Mouse (Mus musculus) c-Kit-positive CD71-negative TER-119-negative erythroid progenitor cells, embryonic 14.5 days (primary cell): ENCODE data around the gene Man2c1.

ENCODE experiments used
- DNase-seq: peaks from one replicate; pipeline ENCODE4 v3.0.0-alpha.2; 2013; ENCODE audit warnings: low read depth

The Man2c1 gene

DNA sequence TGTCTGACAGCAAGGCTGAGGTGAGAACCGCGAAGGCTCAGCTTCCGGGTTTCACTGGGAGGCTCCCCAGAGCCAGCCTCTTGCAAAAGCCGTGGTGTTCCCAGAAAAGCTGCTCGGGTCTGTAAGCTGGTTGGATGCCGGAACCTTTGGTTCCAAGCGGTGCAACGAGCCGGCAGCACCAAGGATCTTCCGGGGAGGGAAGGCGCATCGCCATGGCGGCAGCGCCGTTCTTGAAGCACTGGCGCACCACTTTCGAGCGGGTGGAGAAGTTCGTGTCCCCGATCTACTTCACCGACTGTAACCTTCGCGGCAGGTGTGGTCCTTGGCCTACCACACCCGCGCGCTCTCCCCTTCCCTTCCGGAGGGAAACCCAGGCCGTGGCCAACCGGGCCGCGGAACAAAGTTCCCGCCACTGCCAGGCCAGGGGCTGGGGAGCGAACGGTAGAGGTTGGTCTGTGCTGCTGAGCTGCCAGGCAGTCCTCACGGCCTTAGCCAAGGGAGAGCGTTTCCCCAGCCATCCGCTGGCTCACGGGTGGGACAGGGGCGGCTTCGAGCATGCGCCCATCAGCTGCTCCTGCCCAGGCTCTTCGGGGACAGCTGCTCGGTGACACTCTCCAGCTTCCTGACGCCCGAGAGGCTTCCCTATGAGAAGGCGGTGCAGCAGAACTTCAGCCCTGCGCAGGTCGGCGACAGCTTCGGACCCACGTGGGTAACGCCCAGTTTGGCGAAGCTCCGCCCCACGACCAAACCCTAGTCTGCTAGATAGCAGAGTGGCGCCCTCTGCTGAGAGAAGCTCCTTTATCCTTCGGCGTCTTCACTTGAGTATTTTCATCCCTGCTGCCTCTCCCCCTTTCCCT lies at the start of gene Man2c1:
Man2c1 (plus strand) TSS at position 114 of the 857 bp plus-strand sequence.
- DNase-seq: peak; percentile 96

GRCm38 (mm10) chr9:57082236-57082635 lies 48.3 kb upstream of the Man2c1 start:
- no peak for DNase-seq

DNA sequence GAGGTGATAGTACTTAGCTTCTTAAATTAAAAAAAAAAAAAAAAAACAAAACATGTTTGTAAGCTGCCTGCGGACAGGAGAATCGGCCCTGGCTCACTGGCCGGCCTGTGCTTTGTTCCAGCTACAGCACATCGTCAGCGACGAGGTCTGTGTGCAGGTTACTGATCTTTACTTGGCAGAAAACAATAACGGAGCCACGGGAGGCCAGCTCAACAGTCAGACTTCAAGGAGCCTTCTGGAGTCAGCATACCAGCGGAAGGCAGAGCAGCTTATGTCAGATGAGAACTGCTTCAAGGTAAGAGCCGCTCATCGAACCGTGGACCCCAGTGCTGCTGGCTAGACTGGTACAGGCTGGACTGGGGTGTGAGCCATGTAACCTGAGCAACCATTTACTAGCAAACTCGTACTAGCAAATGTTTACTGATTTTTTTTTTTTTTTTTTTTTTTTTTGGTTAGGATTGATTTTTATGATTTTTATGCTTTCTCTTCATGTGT lies 13.2 kb upstream of the Man2c1 start:
- no peak for DNase-seq

GRCm38 (mm10) chr9:57129641-57130040 lies 849 bp upstream of the Man2c1 start:
- no peak for DNase-seq

DNA sequence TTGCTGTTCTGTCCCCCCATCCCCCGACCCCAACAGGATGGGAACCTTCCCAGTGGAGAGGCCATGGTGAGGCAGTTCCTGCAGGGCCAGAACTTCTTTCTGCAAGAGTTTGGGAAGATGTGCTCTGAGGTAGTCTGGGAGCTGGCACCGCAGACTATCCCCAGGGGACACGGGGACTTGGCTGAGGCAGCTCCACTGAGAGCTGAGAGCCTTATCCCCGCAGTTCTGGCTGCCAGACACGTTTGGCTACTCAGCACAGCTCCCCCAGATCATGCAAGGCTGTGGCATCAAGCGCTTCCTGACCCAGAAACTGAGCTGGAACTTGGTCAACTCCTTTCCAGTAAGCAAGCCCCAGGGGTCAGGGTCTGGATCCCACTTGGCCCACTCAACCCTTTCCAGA lies 6.8 kb downstream of the Man2c1 start:
- no peak for DNase-seq

GRCm38 (mm10) chr9:57137777-57138176 lies 7.3 kb downstream of the Man2c1 start:
- no peak for DNase-seq

DNA sequence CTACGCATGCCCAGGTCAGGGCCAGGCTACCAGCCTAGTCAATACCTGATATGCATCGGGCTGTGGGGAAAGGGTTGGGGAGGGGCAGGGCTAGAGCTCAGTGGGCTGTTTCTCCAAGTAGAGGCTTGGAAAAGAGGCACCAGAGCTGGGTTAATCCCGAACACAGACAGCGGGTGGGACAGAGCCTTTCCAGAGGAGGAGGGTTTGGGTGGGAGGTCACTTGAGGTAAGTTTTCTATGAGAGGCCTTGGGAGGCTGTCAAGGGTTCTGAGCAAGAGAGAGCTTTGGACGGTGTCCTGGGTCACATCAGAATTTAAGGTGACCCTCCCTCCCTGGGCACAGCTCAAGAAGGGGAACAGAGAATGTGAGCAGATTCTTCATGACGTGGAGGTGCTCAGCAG lies 8.0 kb downstream of the Man2c1 start:
- DNase-seq: no peak

DNA sequence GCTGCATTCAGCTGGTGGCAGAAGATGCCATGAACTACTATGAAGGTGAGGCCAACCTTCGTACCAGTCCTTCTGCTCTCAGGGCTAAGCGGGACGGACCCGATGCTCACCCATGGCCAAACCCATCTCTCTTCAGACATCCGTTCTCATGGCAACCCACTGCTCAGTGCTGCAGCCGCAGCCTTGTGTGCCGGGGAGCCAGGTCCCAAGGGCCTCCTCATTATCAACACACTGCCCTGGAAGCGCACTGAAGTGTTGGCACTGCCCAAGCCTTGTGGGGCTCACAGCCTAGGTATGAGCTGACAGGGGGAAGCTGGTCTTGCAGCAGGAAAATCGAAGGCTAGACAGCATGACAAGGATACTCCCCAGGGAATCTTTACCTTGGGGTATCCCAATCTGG lies 8.6 kb downstream of the Man2c1 start:
- no peak for DNase-seq

- DNase-seq: no peak
Measured at GRCm38 (mm10) chr9:57139571-57139970, 9.1 kb downstream of the Man2c1 start.

- no peak for DNase-seq
Measured at GRCm38 (mm10) chr9:57141417-57142353, 11.2 kb downstream of the Man2c1 start.

- no peak for DNase-seq
Measured at GRCm38 (mm10) chr9:57143212-57143611, 12.7 kb downstream of the Man2c1 start.

- DNase-seq: no peak
Measured at GRCm38 (mm10) chr9:57144830-57145229, 14.3 kb downstream of the Man2c1 start.

GRCm38 (mm10) chr9:57146451-57147066 lies 16.1 kb downstream of the Man2c1 start:
- DNase-seq: no peak

GRCm38 (mm10) chr9:57147205-57148143 lies 17.0 kb downstream of the Man2c1 start:
- no peak for DNase-seq

DNA sequence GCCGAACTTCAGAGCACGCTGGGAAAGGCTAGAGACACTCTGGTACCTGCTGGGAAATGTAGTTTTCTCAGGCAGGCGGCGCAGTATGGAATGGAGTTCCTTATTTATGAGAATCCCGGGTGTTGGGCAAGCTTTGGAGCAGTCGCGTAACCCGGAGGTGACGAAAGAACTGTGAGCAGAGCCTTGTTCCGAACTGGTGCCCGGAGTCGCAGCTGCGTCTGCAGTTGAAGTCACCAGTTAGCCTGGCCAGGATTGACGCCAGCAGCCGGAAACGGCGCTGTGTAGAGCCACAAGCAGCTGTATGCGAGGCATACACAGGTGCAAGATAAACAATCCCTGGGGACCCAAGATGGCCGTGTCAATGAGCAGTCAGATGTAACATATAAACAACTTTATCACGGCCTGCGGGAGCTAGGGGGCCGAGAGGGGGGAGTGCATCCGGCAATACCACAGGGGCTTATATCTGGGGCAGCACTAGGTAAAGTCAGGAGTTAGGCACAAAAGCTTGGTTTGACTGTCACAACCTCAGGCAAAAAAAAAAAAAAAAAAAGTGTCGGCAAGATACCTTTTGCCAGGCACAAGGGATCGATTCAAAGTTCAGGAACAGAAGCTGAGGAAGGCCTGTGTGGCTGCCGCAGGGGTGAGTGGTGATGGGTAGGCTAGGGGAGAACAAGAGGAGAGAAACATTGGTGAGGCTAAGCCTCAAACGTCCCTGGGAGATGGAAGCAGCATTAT lies 17.8 kb downstream of the Man2c1 start, which contains the start of gene Neil1:
Neil1 (minus strand) TSS at position 162 of the 735 bp plus-strand sequence.
- peak; percentile 85 for DNase-seq

GRCm38 (mm10) chr9:57149021-57149420 lies 18.5 kb downstream of the Man2c1 start:
- DNase-seq: no peak

DNA sequence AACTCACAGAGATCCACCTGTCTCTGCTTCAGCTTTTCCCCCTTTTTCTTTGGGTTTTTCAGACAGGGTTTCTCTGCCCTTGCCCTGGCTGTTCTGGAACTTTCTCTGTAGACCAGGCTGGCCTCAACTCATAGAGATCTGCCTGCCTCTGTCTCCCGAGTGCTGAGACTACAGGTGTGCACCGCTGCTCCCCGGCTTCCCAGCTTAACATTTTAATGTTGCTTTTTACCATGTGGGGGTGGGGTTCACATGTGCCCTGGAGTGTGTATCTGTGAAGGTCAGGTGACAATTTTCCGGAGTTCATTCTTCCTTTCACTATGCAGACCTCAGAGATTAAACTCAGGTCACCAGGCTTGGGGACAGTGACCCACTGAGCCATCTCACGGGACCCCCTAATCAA lies 19.7 kb downstream of the Man2c1 start:
- no peak for DNase-seq

DNA sequence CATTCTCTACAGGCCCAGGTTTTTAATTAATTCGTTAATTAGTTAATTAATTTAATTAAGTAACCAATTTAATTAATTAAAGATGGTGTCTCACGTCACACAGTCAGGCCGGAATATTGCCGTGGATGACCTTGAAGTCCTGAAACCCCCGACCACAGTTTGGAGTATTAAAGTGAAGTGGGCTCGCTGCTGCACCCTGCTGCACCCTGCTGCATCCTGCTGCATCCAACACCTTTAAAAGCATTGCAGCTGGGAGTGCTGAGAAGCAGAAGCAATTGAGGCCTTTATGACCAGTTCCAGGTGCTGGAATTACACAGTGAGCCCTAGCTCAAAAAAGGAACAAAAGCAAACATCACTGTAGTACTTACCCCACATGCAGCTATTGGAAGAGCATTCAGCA lies 21.8 kb downstream of the Man2c1 start:
- DNase-seq: no peak

DNA sequence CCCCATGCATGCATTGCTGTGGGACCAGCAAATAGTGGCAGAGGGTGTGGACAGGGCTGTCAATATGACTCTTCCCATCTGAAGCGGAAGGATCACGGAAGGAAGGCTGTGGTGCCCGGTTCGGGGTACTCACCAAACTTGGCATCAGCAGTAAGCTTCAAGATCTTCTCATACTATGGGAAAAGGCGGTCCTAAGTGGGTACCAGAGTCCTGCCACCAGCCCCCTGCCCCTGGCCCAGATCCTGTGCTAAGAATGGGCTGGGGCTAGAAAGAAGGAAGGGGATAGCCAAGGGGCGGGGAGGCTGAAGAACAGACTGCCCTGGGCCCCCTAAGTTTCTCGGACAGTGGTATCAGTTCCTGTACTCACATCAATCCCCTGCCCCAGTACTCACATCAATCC lies 25.9 kb downstream of the Man2c1 start:
- no peak for DNase-seq

DNA sequence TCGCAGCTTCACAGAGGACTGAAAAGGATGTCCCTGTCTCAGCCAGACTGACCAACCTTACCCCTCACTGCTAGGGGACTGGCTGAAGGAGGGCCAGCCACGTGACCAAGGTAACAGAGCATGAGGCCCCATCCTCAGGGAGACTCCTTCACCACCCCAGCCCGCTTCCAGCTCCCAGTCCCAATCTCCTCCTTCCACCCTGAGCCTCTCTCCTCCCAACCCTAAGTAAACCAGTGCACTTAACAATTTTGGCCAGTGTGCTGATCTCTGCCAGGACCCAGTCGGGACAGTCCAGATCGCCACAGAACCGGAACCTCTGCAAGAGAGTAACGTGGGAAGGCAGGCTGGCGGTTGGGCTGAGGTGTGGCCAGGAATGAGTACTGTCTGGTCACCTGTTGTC lies 26.3 kb downstream of the Man2c1 start:
- no peak for DNase-seq
